Comparison of ENCODE assay signal across 37 mouse cellular contexts in genomic region chr7:139967175-139967574, GRCm38 (mm10). TPM values are rescaled to one million over a fixed set of nuclear protein-coding genes. Genes with fewer than 3 reads are reported as not detected.
"Had no signal": no experiment of that assay in that cellular context is flagged by ENCODE, and none has a peak within 500 bp of the region (broad histone marks: within the 10 kb centered on the region; RNA-seq: fewer than 3 reads in every experiment).

No protein-coding gene starts in this region.

- H3K9ac ChIP-seq: embryonic facial prominence, embryonic 12.5 days; embryonic facial prominence, embryonic 13.5 days; embryonic facial prominence, embryonic 15.5 days; forebrain, embryonic 12.5 days; forebrain, embryonic 13.5 days; forebrain, embryonic 15.5 days; forebrain, postnatal 0 days had no signal

- H3K4me2 ChIP-seq: embryonic facial prominence, embryonic 12.5 days; embryonic facial prominence, embryonic 13.5 days; embryonic facial prominence, embryonic 15.5 days; forebrain, embryonic 12.5 days; forebrain, embryonic 13.5 days; forebrain, embryonic 15.5 days had no signal

- H3K4me1 ChIP-seq: embryonic facial prominence, embryonic 12.5 days; forebrain, embryonic 13.5 days; forebrain, embryonic 15.5 days had no signal

- H3K27me3 ChIP-seq: embryonic facial prominence, embryonic 12.5 days; embryonic facial prominence, embryonic 13.5 days; embryonic facial prominence, embryonic 15.5 days had no signal

- ATAC-seq: forebrain, embryonic 13.5 days; forebrain, embryonic 14.5 days; forebrain, embryonic 15.5 days; forebrain, embryonic 16.5 days; forebrain, postnatal 0 days had no signal

- H3K9me3 ChIP-seq: embryonic facial prominence, embryonic 10.5 days; embryonic facial prominence, embryonic 12.5 days; embryonic facial prominence, embryonic 13.5 days; embryonic facial prominence, embryonic 15.5 days; forebrain, embryonic 10.5 days; forebrain, embryonic 12.5 days; forebrain, embryonic 13.5 days; forebrain, embryonic 15.5 days had no signal

- DNase-seq: cerebellum, adult 8-10 months; cerebellum, adult 9-10 months; cerebellum, adult 9-11 months; cerebellum, postnatal 10 days; cerebellum, postnatal 14 days; cerebellum, postnatal 25 days; cerebellum, postnatal 36 days; embryo, embryonic 11 days; forebrain, postnatal 0 days; gastrocnemius, adult 2 months; gastrocnemius, postnatal 10 days; gastrocnemius, postnatal 14 days; gastrocnemius, postnatal 25 days; gastrocnemius, postnatal 36 days; heart, adult 11 months; heart, adult 18-20 months; heart, adult 2 months had no signal

- H3K36me3 ChIP-seq: embryonic facial prominence, embryonic 10.5 days; embryonic facial prominence, embryonic 12.5 days; embryonic facial prominence, embryonic 13.5 days; embryonic facial prominence, embryonic 15.5 days; forebrain, embryonic 10.5 days; forebrain, embryonic 12.5 days; forebrain, embryonic 15.5 days had no signal

- H3K4me3 ChIP-seq: embryonic facial prominence, embryonic 10.5 days; embryonic facial prominence, embryonic 12.5 days; embryonic facial prominence, embryonic 13.5 days; embryonic facial prominence, embryonic 15.5 days; erythroblast, embryonic 14.5 days; forebrain, embryonic 10.5 days; forebrain, embryonic 12.5 days; forebrain, embryonic 13.5 days; forebrain, embryonic 15.5 days; gastrocnemius, adult 2 months; heart, adult 2 months had no signal

- H3K27ac ChIP-seq: embryonic facial prominence, embryonic 10.5 days; embryonic facial prominence, embryonic 12.5 days; embryonic facial prominence, embryonic 13.5 days; embryonic facial prominence, embryonic 15.5 days; forebrain, embryonic 10.5 days; forebrain, embryonic 12.5 days; forebrain, embryonic 13.5 days; forebrain, embryonic 15.5 days; gastrocnemius, adult 2 months; heart, adult 2 months had no signal

RNA-seq across cellular contexts. Expression of gene 6430531B16Rik, which starts 11.4 kb away (rescaled TPM):
- total RNA-seq: common myeloid progenitor, adult 5-6 weeks; gastrocnemius, adult 18-20 months; gastrocnemius, adult 2 months; gastrocnemius, adult 8-10 months; gastrocnemius, postnatal 10 days; gastrocnemius, postnatal 14 days; gastrocnemius, postnatal 25 days; gastrocnemius, postnatal 36 days; gastrocnemius, postnatal 4 days; heart, adult 18-20 months; heart, adult 2 months had no signal
- polyA plus RNA-seq: erythroblast, embryonic 14.5 days had no signal

RNA-seq across cellular contexts. Expression of gene Utf1, which starts 23.6 kb away (rescaled TPM):
- total RNA-seq: common myeloid progenitor, adult 5-6 weeks; forebrain, postnatal 0 days; gastrocnemius, adult 18-20 months; gastrocnemius, adult 2 months; gastrocnemius, adult 8-10 months; gastrocnemius, postnatal 10 days; gastrocnemius, postnatal 14 days; gastrocnemius, postnatal 25 days; gastrocnemius, postnatal 36 days; gastrocnemius, postnatal 4 days; granulocyte monocyte progenitor cell, adult 5-6 weeks; heart, adult 18-20 months; heart, adult 2 months had no signal
- polyA plus RNA-seq: embryonic facial prominence, embryonic 11.5 days; embryonic facial prominence, embryonic 14.5 days; erythroblast, embryonic 14.5 days; forebrain, embryonic 10.5 days; forebrain, embryonic 11.5 days; forebrain, embryonic 12.5 days; forebrain, embryonic 13.5 days; forebrain, embryonic 14.5 days; forebrain, embryonic 15.5 days; forebrain, embryonic 16.5 days; forebrain, postnatal 0 days; gonadal fat pad, adult 2 months; heart, adult 2 months had no signal
